Mouse (Mus musculus): ENCODE results near the gene Mgat3. TPM values are rescaled to one million over a fixed set of nuclear protein-coding genes. Genes with fewer than 3 reads are reported as not detected.

Mgat3 gene
- total and polyA plus RNA-seq, 2 experiments from 2014 or later: 9.9 to 65.6 TPM

GRCm38 (mm10) chr15:80132993-80133586 is 40.4 kb upstream of the Mgat3 start, which contains the start of gene Tab1:
TSS of gene Tab1 (plus strand) at chr15:80133127.
- peaks cover 9% of the 10 kb centered on the region; the same call in 1 of the 2 replicates for H3K4me1 ChIP-seq (ENCODE audit: insufficient read depth)
- peak within 1 kb of the TSS; percentile 78 for H3K4me3 ChIP-seq (ENCODE audit: low read depth, low read length)
- peak; percentile 82 for TF ChIP-seq CTCF (IDR thresholded peaks at IDR 0.05; ENCODE audit: low read depth)
- 2% methylated on average over 55 of the region's 59 CpGs for WGBS
- peak within 1 kb of the TSS; percentile 97 for H3K27ac ChIP-seq (ENCODE audit: low read depth, low read length)
- no peaks in the 10 kb centered on the region; the same call in 1 of the 2 replicates for H3K36me3 ChIP-seq (ENCODE audit: insufficient read depth)
- no peaks in the 10 kb centered on the region for H3K27me3 ChIP-seq (ENCODE audit: insufficient read depth, low read length)
- peak; percentile 98 for ATAC-seq
- DNase-seq: peak; percentile 98
- H3K4me2 ChIP-seq (ENCODE audit: low read depth): peak within 1 kb of the TSS; percentile 88
- peak within 1 kb of the TSS; percentile 85 for H3K9ac ChIP-seq
- no peaks in the 10 kb centered on the region for H3K9me3 ChIP-seq (ENCODE audit: low read length)

- Histone ChIP-seq H3K4me3 (ENCODE audit: low read depth, low read length) (peak overlapping the region; percentile 78), H3K27me3 (ENCODE audit: insufficient read depth, low read length) (no peaks in the 10 kb centered on the region), H3K9ac (peak overlapping the region; percentile 85), H3K4me2 (ENCODE audit: low read depth) (peak overlapping the region; percentile 88), H3K9me3 (ENCODE audit: low read length) (no peaks in the 10 kb centered on the region), H3K36me3 (ENCODE audit: insufficient read depth) (no peaks in the 10 kb centered on the region; the same call in 1 of the 2 replicates), H3K27ac (ENCODE audit: low read depth, low read length) (peak overlapping the region; percentile 97), H3K4me1 (ENCODE audit: insufficient read depth) (peaks cover 9% of the 10 kb centered on the region; the same call in 1 of the 2 replicates)
- DNase-seq (no peak), ATAC-seq (no peak)
- TF ChIP-seq CTCF (IDR thresholded peaks at IDR 0.05; ENCODE audit: low read depth): 0 out of 2 replicates have a peak, but pooled peaks have one; percentile 6
- WGBS: 16% methylated on average over 14 of the region's 14 CpGs
Observed at GRCm38 (mm10) chr15:80133682-80134449, 39.7 kb upstream of the Mgat3 start.

- TF ChIP-seq CTCF (IDR thresholded peaks at IDR 0.05; ENCODE audit: low read depth): no peak
- Histone ChIP-seq H3K27me3 (ENCODE audit: insufficient read depth, low read length) (no peaks in the 10 kb centered on the region), H3K36me3 (ENCODE audit: insufficient read depth) (no peaks in the 10 kb centered on the region; the same call in 1 of the 2 replicates), H3K9me3 (ENCODE audit: low read length) (no peaks in the 10 kb centered on the region), H3K27ac (ENCODE audit: low read depth, low read length) (no peak overlapping the region), H3K4me2 (ENCODE audit: low read depth) (peak overlapping the region; percentile 88), H3K4me3 (ENCODE audit: low read depth, low read length) (peak overlapping the region; percentile 78; the same call in 1 of the 2 replicates), H3K9ac (peak overlapping the region; percentile 85; the same call in 1 of the 2 replicates), H3K4me1 (ENCODE audit: insufficient read depth) (peaks cover 9% of the 10 kb centered on the region; the same call in 1 of the 2 replicates)
- 63% methylated on average over 9 of the region's 9 CpGs for WGBS
- ATAC-seq (no peak), DNase-seq (no peak)
Observed at GRCm38 (mm10) chr15:80134450-80134847, 39.1 kb upstream of the Mgat3 start.

GRCm38 (mm10) chr15:80135499-80135898 is 38.0 kb upstream of the Mgat3 start:
- ATAC-seq: no peak
- Histone ChIP-seq H3K27me3 (ENCODE audit: insufficient read depth, low read length) (no peaks in the 10 kb centered on the region), H3K9ac (no peak overlapping the region), H3K4me2 (ENCODE audit: low read depth) (no peak overlapping the region), H3K9me3 (ENCODE audit: low read length) (no peaks in the 10 kb centered on the region), H3K36me3 (ENCODE audit: insufficient read depth) (no peaks in the 10 kb centered on the region; the same call in 1 of the 2 replicates), H3K4me1 (ENCODE audit: insufficient read depth) (peaks cover 9% of the 10 kb centered on the region; the same call in 1 of the 2 replicates), H3K4me3 (ENCODE audit: low read depth, low read length) (no peak overlapping the region), H3K27ac (ENCODE audit: low read depth, low read length) (no peak overlapping the region)
- WGBS: 94% methylated on average over 2 of the region's 2 CpGs
- TF ChIP-seq CTCF (IDR thresholded peaks at IDR 0.05; ENCODE audit: low read depth): no peak
- no peak for DNase-seq

- Histone ChIP-seq H3K9me3 (ENCODE audit: low read length) (no peaks in the 10 kb centered on the region), H3K27me3 (ENCODE audit: insufficient read depth, low read length) (no peaks in the 10 kb centered on the region), H3K9ac (no peak overlapping the region), H3K4me3 (ENCODE audit: low read depth, low read length) (no peak overlapping the region), H3K36me3 (ENCODE audit: insufficient read depth) (no peaks in the 10 kb centered on the region; the same call in 1 of the 2 replicates), H3K27ac (ENCODE audit: low read depth, low read length) (no peak overlapping the region), H3K4me1 (ENCODE audit: insufficient read depth) (peaks cover 9% of the 10 kb centered on the region; the same call in 1 of the 2 replicates), H3K4me2 (ENCODE audit: low read depth) (no peak overlapping the region)
- WGBS: 95% methylated on average over 3 of the region's 3 CpGs
- TF ChIP-seq CTCF (IDR thresholded peaks at IDR 0.05; ENCODE audit: low read depth): no peak
- ATAC-seq: no peak
- no peak for DNase-seq
Observed at GRCm38 (mm10) chr15:80136645-80137044, 36.9 kb upstream of the Mgat3 start.

- peaks cover 9% of the 10 kb centered on the region; the same call in 1 of the 2 replicates for H3K4me1 ChIP-seq (ENCODE audit: insufficient read depth)
- ATAC-seq (no peak), DNase-seq (no peak)
- H3K27me3 ChIP-seq (ENCODE audit: insufficient read depth, low read length): no peaks in the 10 kb centered on the region
- no peaks in the 10 kb centered on the region; the same call in 1 of the 2 replicates for H3K36me3 ChIP-seq (ENCODE audit: insufficient read depth)
- H3K9ac ChIP-seq: no peak overlapping the region
- WGBS: 64% methylated on average over 17 of the region's 17 CpGs
- no peak overlapping the region for H3K4me3 ChIP-seq (ENCODE audit: low read depth, low read length)
- TF ChIP-seq CTCF (IDR thresholded peaks at IDR 0.05; ENCODE audit: low read depth): no peak; the same call in 1 of the 2 replicates
- no peak overlapping the region for H3K27ac ChIP-seq (ENCODE audit: low read depth, low read length)
- H3K4me2 ChIP-seq (ENCODE audit: low read depth): no peak overlapping the region
- no peaks in the 10 kb centered on the region for H3K9me3 ChIP-seq (ENCODE audit: low read length)
Observed at GRCm38 (mm10) chr15:80137945-80138791, 35.4 kb upstream of the Mgat3 start.

Data from forebrain, postnatal 0 days (tissue).